ENCODE assay signal across 9 mouse cellular contexts in the genomic region with DNA sequence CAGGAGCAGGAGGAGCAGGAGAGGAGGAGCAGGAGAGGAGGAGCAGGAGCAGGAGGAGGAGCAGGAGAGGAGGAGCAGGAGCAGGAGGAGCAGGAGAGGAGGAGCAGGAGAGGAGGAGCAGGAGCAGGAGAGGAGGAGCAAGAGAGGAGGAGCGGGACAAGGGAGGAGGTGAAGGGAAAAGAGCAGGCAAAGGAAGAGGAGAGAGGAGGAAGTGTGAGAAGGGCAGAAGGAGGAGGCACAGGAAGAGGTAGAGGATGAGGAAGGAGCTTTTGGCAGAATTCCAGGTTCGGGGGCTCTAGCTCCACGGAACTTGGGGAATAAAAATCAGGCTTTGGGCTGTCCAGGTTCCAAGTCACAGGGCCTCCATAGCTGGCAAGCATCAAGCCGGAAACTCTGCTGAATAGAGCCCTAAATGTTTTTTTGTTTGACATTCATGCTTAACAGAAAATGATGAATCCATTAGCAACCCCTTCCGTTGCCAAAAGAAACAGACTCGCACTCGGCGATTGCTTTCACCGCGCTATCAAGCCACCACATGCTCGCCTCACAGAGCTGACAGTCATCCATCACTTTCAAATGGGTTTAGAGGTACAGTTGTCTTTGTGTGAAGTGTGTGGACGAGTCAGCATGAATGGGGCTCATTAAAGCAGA.
A peak's percentile ranks its signal among the peaks of the same experiment; 100 is the strongest.
DNase-seq lines count a peak whose midpoint lies in the region; ATAC-seq and TF ChIP-seq lines count a peak whose summit lies in the region.
"Had no signal": no experiment of that assay in that cellular context is flagged by ENCODE, and none has a peak within 500 bp of the region (broad histone marks: within the 10 kb centered on the region; RNA-seq: fewer than 3 reads in every experiment).

No protein-coding gene starts in this region.

- H3K4me3 ChIP-seq in liver, adult 2 months (ENCODE audit: insufficient read depth, low read depth, low read length), result no peak overlapping the region
- no peak overlapping the region for H3K4me3 ChIP-seq in liver, embryonic 12.5 days
- H3K4me3 ChIP-seq in heart, embryonic 12.5 days, result 0 out of 2 replicates have a peak overlapping the region, but pooled peaks have one; percentile 12
- no peak overlapping the region for H3K4me3 ChIP-seq in midbrain, postnatal 0 days (ENCODE audit: low read depth, low read length)
- H3K4me3 ChIP-seq: left cerebral cortex, adult 2 months had no signal

- H3K27me3 ChIP-seq in liver, adult 2 months (ENCODE audit: control insufficient read depth, insufficient read depth, low read length), result no peaks in the 10 kb centered on the region
- H3K27me3 ChIP-seq in liver, embryonic 12.5 days (replicated peaks), result no peaks in the 10 kb centered on the region; the same call in 1 of the 2 replicates
- no peaks in the 10 kb centered on the region for H3K27me3 ChIP-seq in heart, embryonic 12.5 days (replicated peaks)
- H3K27me3 ChIP-seq in midbrain, postnatal 0 days (ENCODE audit: insufficient read depth, low read length), result no peaks in the 10 kb centered on the region

- no peaks in the 10 kb centered on the region for H3K9me3 ChIP-seq in liver, embryonic 12.5 days (replicated peaks)
- H3K9me3 ChIP-seq in heart, embryonic 12.5 days (replicated peaks), result peaks cover 3% of the 10 kb centered on the region; the same call in 1 of the 2 replicates
- H3K9me3 ChIP-seq in midbrain, postnatal 0 days (ENCODE audit: low read length), result no peaks in the 10 kb centered on the region

- peak; percentile 29 for DNase-seq in liver, adult 2 months (ENCODE audit: extremely low read depth, low read depth, low spot score)
- peak; percentile 4 to 5 for DNase-seq in cerebellum, postnatal 36 days
- DNase-seq in layer of hippocampus, adult 18-20 months (ENCODE audit: low spot score in 2 of 2), result peak; percentile 45 to 54
- peak; percentile 71 for DNase-seq in midbrain, postnatal 0 days (ENCODE audit: low spot score)
- no peak for DNase-seq in urinary bladder, postnatal 25 days (ENCODE audit: low spot score)
- no peak for DNase-seq in spleen, adult 12 weeks (ENCODE audit: low spot score)

- H3K79me2 ChIP-seq in liver, adult 2 months (ENCODE audit: control insufficient read depth, insufficient read depth, low read length), result no peaks in the 10 kb centered on the region

- H3K36me3 ChIP-seq in liver, adult 2 months (ENCODE audit: control insufficient read depth, insufficient read depth, low read length), result no peaks in the 10 kb centered on the region
- H3K36me3 ChIP-seq in liver, embryonic 12.5 days, result no peaks in the 10 kb centered on the region
- H3K36me3 ChIP-seq in heart, embryonic 12.5 days, result no peaks in the 10 kb centered on the region
- H3K36me3 ChIP-seq in midbrain, postnatal 0 days (ENCODE audit: insufficient read depth, low read length), result no peaks in the 10 kb centered on the region

- no peak overlapping the region for H3K9ac ChIP-seq in liver, adult 2 months (ENCODE audit: low read depth, low read length)
- no peak overlapping the region for H3K9ac ChIP-seq in liver, embryonic 12.5 days
- no peak overlapping the region for H3K9ac ChIP-seq in heart, embryonic 12.5 days
- H3K9ac ChIP-seq in midbrain, postnatal 0 days (replicated peaks; ENCODE audit: low read length, poor library complexity, severe bottlenecking), result no peak overlapping the region

- no peak for TF ChIP-seq POLR2A in liver, adult 2 months (IDR thresholded peaks at IDR 0.05; ENCODE audit: extremely low read depth, insufficient read depth, low read length)

- no peak overlapping the region for H3K4me2 ChIP-seq in liver, embryonic 12.5 days
- peak overlapping the region; percentile 41 for H3K4me2 ChIP-seq in heart, embryonic 12.5 days
- H3K4me2 ChIP-seq in midbrain, postnatal 0 days (ENCODE audit: low read depth, low read length, poor library complexity, severe bottlenecking), result peak overlapping the region; percentile 34

- 46% methylated on average over 12 of the region's 12 CpGs for WGBS in liver, adult 2 months
- WGBS in liver, embryonic 12.5 days (ENCODE audit: insufficient replicate concordance), result 29% methylated on average over 12 of the region's 12 CpGs
- WGBS in heart, embryonic 12.5 days, result 24% methylated on average over 12 of the region's 12 CpGs
- 29% methylated on average over 12 of the region's 12 CpGs for WGBS in midbrain, postnatal 0 days

- H3K27ac ChIP-seq in liver, adult 2 months (replicated peaks; ENCODE audit: insufficient read depth, low read depth, low read length), result no peak overlapping the region
- H3K27ac ChIP-seq in liver, embryonic 12.5 days, result no peak overlapping the region
- peak overlapping the region; percentile 60 for H3K27ac ChIP-seq in heart, embryonic 12.5 days (ENCODE audit: poor library complexity, severe bottlenecking)
- no peak overlapping the region for H3K27ac ChIP-seq in midbrain, postnatal 0 days (ENCODE audit: low read depth, low read length)
- H3K27ac ChIP-seq: left cerebral cortex, adult 2 months had no signal

- no peak for TF ChIP-seq CTCF in liver, adult 2 months (IDR thresholded peaks at IDR 0.05; ENCODE audit: low read depth, low read length)
- no peak for TF ChIP-seq CTCF in midbrain, postnatal 0 days (IDR thresholded peaks at IDR 0.05)

- H3K4me1 ChIP-seq in liver, adult 2 months (ENCODE audit: control insufficient read depth, insufficient read depth, low read length), result no peaks in the 10 kb centered on the region
- no peaks in the 10 kb centered on the region for H3K4me1 ChIP-seq in liver, embryonic 12.5 days
- no peaks in the 10 kb centered on the region for H3K4me1 ChIP-seq in heart, embryonic 12.5 days (replicated peaks)
- H3K4me1 ChIP-seq in midbrain, postnatal 0 days (ENCODE audit: insufficient read depth, low read length), result no peaks in the 10 kb centered on the region; the same call in 1 of the 2 replicates

- no peak for ATAC-seq in liver, embryonic 12.5 days
- peak; percentile 55; the same call in 1 of the 2 replicates for ATAC-seq in heart, embryonic 12.5 days (ENCODE audit: insufficient number of reproducible peaks, low FRiP score)
- ATAC-seq in midbrain, postnatal 0 days (ENCODE audit: low FRiP score), result 0 out of 2 replicates have a peak, but pooled peaks have one; percentile 34

Comparison
In these comparisons a context has a peak if more than half of its experiments do, and no peak if none do; other contexts are left out.
1. DNase-seq: peak in liver, adult 2 months (single experiment), cerebellum, postnatal 36 days (2 of 2), layer of hippocampus, adult 18-20 months (2 of 2) and midbrain, postnatal 0 days (single experiment); none in urinary bladder, postnatal 25 days (single experiment) and spleen, adult 12 weeks (single experiment).